Mouse (Mus musculus) left cerebral cortex, postnatal 10 days (tissue): ENCODE results near the gene Olfr177. TPM values are rescaled to one million over a fixed set of nuclear protein-coding genes. Genes with fewer than 3 reads are reported as not detected.

ENCODE experiments used
- DNase-seq, 2 experiments: peaks; one replicate each; pipeline ENCODE4 v3.0.0; 2021 to 2022; ENCODE audit warnings: low spot score in 2 of 2, mixed read lengths in 1 of 2; ENCODE audit errors: extremely low spot score in 1 of 2
- intact Hi-C: fragments of 180-260 bp; cut with DNase I; formaldehyde crosslinking; loops from one replicate; pipeline ENCODE4 v1.15.1; 2025
- total RNA-seq, 2 experiments: library from RNA; stranded (reverse); gene quantifications; 2 replicates each; pipeline ENCODE4 v1.2.3; 2021

The Olfr177 gene
- not detected for total RNA-seq

DNA sequence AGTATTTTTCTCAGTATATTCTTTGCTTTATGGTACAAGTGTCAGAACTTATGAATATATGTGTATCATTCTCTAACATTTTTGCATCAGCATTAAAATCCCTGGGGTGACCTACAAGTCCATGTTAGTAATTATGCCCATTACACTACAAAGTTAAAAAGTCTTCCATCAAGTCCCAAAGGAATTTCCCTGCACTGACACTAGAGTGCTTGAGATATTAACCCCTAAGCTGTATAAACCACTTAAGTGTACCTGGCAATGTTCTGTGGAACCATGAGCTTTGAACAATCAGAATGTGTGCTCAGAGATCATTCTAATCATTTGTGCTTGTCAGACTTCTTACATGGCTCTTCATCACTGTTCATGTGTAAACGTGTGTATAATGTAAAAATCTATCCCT, at the start of gene Olfr177:
Olfr177 (minus strand) TSS at position 101 of the 400 bp plus-strand sequence.
- intact Hi-C loops = no loop called here
- DNase-seq = no peak

DNA sequence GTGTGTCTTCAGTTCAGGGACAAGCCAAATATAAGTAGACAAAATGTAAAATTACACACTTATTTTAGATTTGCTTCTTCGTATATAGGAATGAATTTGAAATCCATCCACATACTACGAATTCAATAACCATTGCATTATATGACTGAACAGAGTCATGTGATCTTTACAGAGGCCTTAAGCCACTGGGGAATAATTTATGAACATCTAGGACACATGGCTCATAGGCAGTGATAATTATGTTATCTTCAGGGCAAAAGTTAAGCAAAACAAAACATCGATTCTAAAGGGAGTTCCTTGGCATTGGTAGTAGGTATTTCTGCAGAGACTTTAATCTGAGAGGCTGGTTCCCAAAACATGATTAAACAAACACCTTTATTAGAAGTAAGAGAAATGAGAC, 17.4 kb upstream of the Olfr177 start, which contains the start of gene Olfr178:
Olfr178 (minus strand) TSS at position 101 of the 400 bp plus-strand sequence.
- no peak for DNase-seq
- intact Hi-C loops = no loop called here

DNA sequence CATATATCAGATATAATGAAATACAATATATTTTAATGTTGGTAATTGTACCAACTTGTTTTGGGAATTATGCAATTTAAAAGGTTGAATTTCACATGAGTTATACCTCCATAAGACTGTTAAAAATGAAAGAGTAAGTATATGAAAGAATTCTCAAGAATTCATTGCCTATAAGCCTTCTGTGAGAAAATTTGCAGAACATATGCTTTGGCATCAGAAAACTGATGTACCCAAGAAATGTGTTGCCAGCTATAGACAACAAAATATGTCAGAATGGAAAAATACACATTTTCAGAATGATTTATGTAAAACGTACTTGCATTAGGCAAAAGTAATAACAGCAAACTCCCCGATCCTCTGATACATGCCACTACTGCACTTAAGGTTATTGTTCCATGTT, 9.8 kb upstream of the Olfr177 start:
- DNase-seq = no peak
- intact Hi-C loops = no loop called here

DNA sequence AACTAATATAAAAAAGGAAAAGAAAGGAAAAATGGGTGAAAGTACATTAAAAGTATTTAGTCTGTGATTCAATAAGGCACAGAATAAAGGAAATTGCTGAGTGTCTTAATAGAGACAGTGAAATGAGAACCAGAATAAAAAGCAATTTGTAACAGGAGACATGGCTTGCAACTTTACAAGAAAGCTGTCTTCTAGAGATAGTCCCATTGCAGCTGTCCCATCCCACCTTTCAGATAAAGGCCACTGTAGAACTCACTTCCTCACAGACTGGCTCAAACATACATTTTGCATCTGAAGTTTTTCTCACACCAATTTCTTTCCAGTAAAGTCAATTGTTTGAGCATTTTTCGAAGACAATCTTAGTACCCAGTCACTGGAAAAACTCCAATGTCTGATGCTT, 13.1 kb downstream of the Olfr177 start:
- no peak for DNase-seq
- intact Hi-C loops = no loop called here

DNA sequence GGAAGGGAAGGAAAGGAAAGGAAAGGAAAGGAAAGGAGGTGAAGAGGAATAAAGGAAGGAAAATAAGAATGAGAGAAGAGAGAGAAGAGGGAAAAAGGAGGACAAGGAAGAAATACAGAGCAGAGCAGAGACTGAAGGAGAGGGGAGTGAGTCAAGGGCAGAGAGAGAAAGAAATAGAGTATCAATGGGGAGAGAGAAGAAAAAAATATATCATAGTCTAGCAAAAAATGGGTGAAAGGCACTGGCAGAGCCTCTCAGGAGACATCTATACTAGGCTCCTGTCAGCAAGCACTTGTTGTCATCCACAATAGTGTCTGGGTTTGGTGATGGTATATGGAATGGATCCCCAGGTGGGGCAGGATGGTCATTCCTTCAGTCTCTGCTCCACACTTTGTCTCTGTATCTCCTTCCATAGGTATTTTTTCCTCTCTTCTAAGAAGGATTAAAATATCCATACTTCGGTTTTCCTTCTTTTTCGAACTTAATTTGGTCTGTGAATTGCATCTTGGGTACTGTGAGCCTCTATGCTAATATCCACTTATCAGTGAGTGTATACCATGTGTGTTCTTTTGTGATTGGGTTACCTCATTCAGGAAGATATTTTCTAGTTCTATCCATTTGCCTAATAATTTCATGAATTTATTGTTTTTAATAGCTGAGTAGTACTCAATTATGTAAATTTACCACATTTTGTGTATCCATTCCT, 14.4 kb downstream of the Olfr177 start:
- DNase-seq = no peak
- intact Hi-C loops = no loop called here

DNA sequence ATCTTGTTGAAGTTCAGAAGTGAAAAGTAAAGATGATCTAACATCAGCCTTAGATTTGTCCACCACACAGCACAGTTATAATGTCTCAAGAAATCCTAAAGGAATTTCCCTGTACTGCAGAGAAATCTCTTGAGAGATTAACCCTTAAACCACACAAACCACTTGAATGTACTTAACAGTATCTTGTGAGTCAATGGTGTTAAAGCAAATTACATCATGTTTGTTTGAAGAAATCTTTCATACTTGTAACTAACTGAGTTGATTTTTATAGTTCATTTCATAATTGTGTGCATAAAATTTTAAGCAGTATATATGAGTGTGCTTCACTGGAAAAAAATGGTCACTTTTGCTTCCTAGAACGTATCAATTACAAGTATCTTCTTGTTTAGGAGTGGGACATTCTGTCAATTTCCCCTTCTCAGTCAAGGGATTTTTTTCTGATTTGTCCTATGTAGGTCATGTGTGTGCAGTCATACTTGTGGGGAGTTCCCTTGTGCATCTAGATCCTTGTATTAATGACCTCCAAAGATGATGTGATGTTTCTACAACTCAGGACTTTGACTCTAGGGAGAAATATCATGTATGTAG, 47.7 kb downstream of the Olfr177 start, which contains the start of gene Olfr175-ps1:
Olfr175-ps1 (minus strand) TSS at position 51 of the 588 bp plus-strand sequence.
- intact Hi-C loops = no loop called here
- no peak for DNase-seq

Other genes starting within 250 kb of the Olfr177 start
- gene E330017A01Rik, start 236.0 kb downstream of the Olfr177 start, total RNA-seq = not detected
- 10 to 100 TPM; 27.7 to 28.9 TPM for gene Cpox, start 204.5 kb downstream of the Olfr177 start, total RNA-seq
- not detected for gene Gpr15, start 155.7 kb downstream of the Olfr177 start, total RNA-seq
- gene Cldnd1, start 146.9 kb downstream of the Olfr177 start, total RNA-seq = 100 to 1,000 TPM; 119 to 122 TPM
- gene Olfr172, start 111.6 kb downstream of the Olfr177 start, total RNA-seq = not detected
- gene Olfr173, start 74.5 kb downstream of the Olfr177 start, total RNA-seq = not detected
- gene Olfr175-ps1, start 48.0 kb downstream of the Olfr177 start, total RNA-seq = not detected
- not detected for gene Olfr178, start 17.3 kb upstream of the Olfr177 start, total RNA-seq
- not detected for gene Olfr181, start 54.0 kb upstream of the Olfr177 start, total RNA-seq
- not detected for gene Olfr180, start 54.6 kb upstream of the Olfr177 start, total RNA-seq
- not detected for gene Olfr183, start 120.6 kb upstream of the Olfr177 start, total RNA-seq
- gene Olfr186, start 155.5 kb upstream of the Olfr177 start, total RNA-seq = not detected
- gene Olfr187, start 165.0 kb upstream of the Olfr177 start, total RNA-seq = not detected
- not detected for gene Olfr190, start 203.2 kb upstream of the Olfr177 start, total RNA-seq
- gene Olfr191, start 215.1 kb upstream of the Olfr177 start, total RNA-seq = not detected
- not detected for gene Olfr193, start 237.1 kb upstream of the Olfr177 start, total RNA-seq
- not detected for gene Olfr194, start 246.3 kb upstream of the Olfr177 start, total RNA-seq